In the genomic region with DNA sequence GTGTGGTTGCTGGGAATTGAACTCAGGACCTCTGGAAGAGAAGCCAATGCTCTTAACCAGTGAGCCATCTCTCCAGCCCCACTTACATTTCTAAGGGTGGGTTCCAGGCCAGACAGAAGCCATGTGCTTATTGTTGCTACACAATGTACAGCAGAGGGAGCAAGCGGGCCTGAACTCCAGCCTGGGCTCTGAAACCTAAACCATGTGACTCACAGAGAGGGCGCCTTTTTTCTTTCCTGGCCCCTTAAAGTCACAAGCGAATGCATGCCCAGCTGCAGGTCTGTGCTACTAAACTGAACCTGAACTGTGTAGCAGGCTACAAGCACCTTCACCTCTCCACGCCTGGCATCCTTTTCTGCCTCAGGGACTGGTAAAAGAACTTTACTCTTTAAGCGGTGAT, we compare ENCODE assay signal across 11 mouse cellular contexts.
DNase-seq lines count a peak whose midpoint lies in the region; ATAC-seq lines count a peak whose summit lies in the region.
"Had no signal": no experiment of that assay in that cellular context is flagged by ENCODE, and none has a peak within 500 bp of the region (broad histone marks: within the 10 kb centered on the region; RNA-seq: fewer than 3 reads in every experiment).

No protein-coding gene starts in this region.

- H3K27me3 ChIP-seq in heart, embryonic 10.5 days (ENCODE audit: insufficient read depth, poor library complexity, severe bottlenecking), result peaks cover 10% of the 10 kb centered on the region; the same call in 1 of the 2 replicates
- no peaks in the 10 kb centered on the region for H3K27me3 ChIP-seq in forebrain, embryonic 12.5 days

- H3K27ac ChIP-seq in heart, embryonic 10.5 days, result 0 out of 2 replicates have a peak overlapping the region, but pooled peaks have one; percentile 42
- no peak overlapping the region for H3K27ac ChIP-seq in forebrain, embryonic 12.5 days
- H3K27ac ChIP-seq: liver, embryonic 14.5 days had no signal

- intact Hi-C loops in heart, postnatal 36 days (cut with DNase I), result no loop called here

- 70% methylated on average over 5 of the region's 5 CpGs for WGBS in heart, embryonic 10.5 days
- 57% methylated on average over 5 of the region's 5 CpGs for WGBS in forebrain, embryonic 12.5 days

- ATAC-seq in forebrain, embryonic 12.5 days (ENCODE audit: low FRiP score), result no peak
- ATAC-seq: forebrain, embryonic 16.5 days had no signal

- H3K9ac ChIP-seq in forebrain, embryonic 12.5 days, result no peak overlapping the region
- H3K9ac ChIP-seq: liver, embryonic 14.5 days had no signal

- H3K9me3 ChIP-seq in heart, embryonic 10.5 days, result no peaks in the 10 kb centered on the region
- no peaks in the 10 kb centered on the region for H3K9me3 ChIP-seq in forebrain, embryonic 12.5 days

- no peak overlapping the region for H3K4me2 ChIP-seq in forebrain, embryonic 12.5 days
- H3K4me2 ChIP-seq: midbrain, embryonic 11.5 days had no signal

- DNase-seq in heart, embryonic 10.5 days (ENCODE audit: low spot score), result no peak
- no peak for DNase-seq in heart, postnatal 36 days
- DNase-seq in CD4-positive helper T cell, adult 2 months (ENCODE audit: low read depth, low spot score), result peak; percentile 62
- DNase-seq in ZHBTc4 (ENCODE audit: low read depth, low spot score), result peak; percentile 83
- DNase-seq in naive thymus-derived CD4-positive, alpha-beta T cell, adult 2 months (ENCODE audit: low read depth), result peak; percentile 65
- no peak for DNase-seq in urinary bladder, adult 2 months (ENCODE audit: low spot score)
- DNase-seq in right cerebral cortex, adult 2 months (ENCODE audit: low spot score in 2 of 2), result no peak

- no peak overlapping the region for H3K4me3 ChIP-seq in heart, embryonic 10.5 days
- no peak overlapping the region for H3K4me3 ChIP-seq in forebrain, embryonic 12.5 days (replicated peaks)

- peaks cover 10% of the 10 kb centered on the region for H3K4me1 ChIP-seq in heart, embryonic 10.5 days
- H3K4me1 ChIP-seq in forebrain, embryonic 12.5 days, result peaks cover 7% of the 10 kb centered on the region; the same call in 1 of the 2 replicates

- H3K36me3 ChIP-seq in heart, embryonic 10.5 days, result no peaks in the 10 kb centered on the region
- H3K36me3 ChIP-seq in forebrain, embryonic 12.5 days (replicated peaks), result no peaks in the 10 kb centered on the region

Comparison
In these comparisons a context has a peak if more than half of its experiments do, and no peak if none do; other contexts are left out.
1. DNase-seq: peak in CD4-positive helper T cell, adult 2 months (single experiment), ZHBTc4 (single experiment) and naive thymus-derived CD4-positive, alpha-beta T cell, adult 2 months (single experiment); none in heart, embryonic 10.5 days (single experiment), heart, postnatal 36 days (0 of 2), urinary bladder, adult 2 months (single experiment) and right cerebral cortex, adult 2 months (0 of 2).